In genomic region chr5:124218986-124219385, GRCm38 (mm10) we compare ENCODE assay signal across 14 mouse cellular contexts. TPM values are rescaled to one million over a fixed set of nuclear protein-coding genes. Genes with fewer than 3 reads are reported as not detected.
DNase-seq lines count a peak whose midpoint lies in the region; ATAC-seq and TF ChIP-seq lines count a peak whose summit lies in the region.
"Had no signal": no experiment of that assay in that cellular context is flagged by ENCODE, and none has a peak within 500 bp of the region (broad histone marks: within the 10 kb centered on the region; RNA-seq: fewer than 3 reads in every experiment).

No protein-coding gene starts in this region.

- no peak for DNase-seq in heart, postnatal 36 days
- peak; percentile 45 for DNase-seq in lung, embryonic 14.5 days
- no peak for DNase-seq in lung, adult 2 months
- DNase-seq in heart, postnatal 0 days (ENCODE audit: low spot score), result no peak
- no peak for DNase-seq in frontal cortex, postnatal 10 days (ENCODE audit: low spot score in 2 of 2)
- DNase-seq: adrenal gland, postnatal 10 days; kidney, adult 2 months; thymus, adult 18-20 months had no signal

- no peak overlapping the region for H3K4me3 ChIP-seq in heart, embryonic 11.5 days (ENCODE audit: low read depth, low read length)
- no peak overlapping the region for H3K4me3 ChIP-seq in lung, embryonic 14.5 days (ENCODE audit: low read depth, low read length)
- no peak overlapping the region for H3K4me3 ChIP-seq in lung, adult 2 months (replicated peaks; ENCODE audit: extremely low read depth, low read depth, low read length)
- no peak overlapping the region for H3K4me3 ChIP-seq in heart, postnatal 0 days (ENCODE audit: low read depth, low read length)
- H3K4me3 ChIP-seq: erythroblast, embryonic 14.5 days; limb, embryonic 13.5 days; liver, embryonic 15.5 days; neural tube, embryonic 12.5 days had no signal

- WGBS in heart, embryonic 11.5 days (ENCODE audit: insufficient replicate concordance), result 50% methylated on average over 7 of the region's 7 CpGs
- WGBS in lung, embryonic 14.5 days, result 26% methylated on average over 7 of the region's 7 CpGs
- 18% methylated on average over 7 of the region's 7 CpGs for WGBS in lung, adult 2 months
- 25% methylated on average over 7 of the region's 7 CpGs for WGBS in heart, postnatal 0 days

- H3K27me3 ChIP-seq in heart, embryonic 11.5 days (ENCODE audit: control insufficient read depth, insufficient read depth, low read length), result no peaks in the 10 kb centered on the region
- no peaks in the 10 kb centered on the region for H3K27me3 ChIP-seq in lung, embryonic 14.5 days (ENCODE audit: insufficient read depth, low read length)
- no peaks in the 10 kb centered on the region for H3K27me3 ChIP-seq in heart, postnatal 0 days (ENCODE audit: control insufficient read depth, insufficient read depth, low read length)
- H3K27me3 ChIP-seq: limb, embryonic 13.5 days; liver, embryonic 15.5 days; neural tube, embryonic 12.5 days had no signal

- H3K4me1 ChIP-seq in heart, embryonic 11.5 days (ENCODE audit: control insufficient read depth, insufficient read depth, low read length), result peaks cover 67% of the 10 kb centered on the region
- peaks cover 19% of the 10 kb centered on the region for H3K4me1 ChIP-seq in lung, embryonic 14.5 days (ENCODE audit: insufficient read depth)
- peaks cover 66% of the 10 kb centered on the region for H3K4me1 ChIP-seq in lung, adult 2 months (ENCODE audit: control insufficient read depth, insufficient read depth, low read length)
- H3K4me1 ChIP-seq in heart, postnatal 0 days (ENCODE audit: control insufficient read depth, insufficient read depth), result peaks cover 79% of the 10 kb centered on the region

- no peaks in the 10 kb centered on the region for H3K9me3 ChIP-seq in heart, embryonic 11.5 days (replicated peaks; ENCODE audit: control insufficient read depth, low read length)
- H3K9me3 ChIP-seq in lung, embryonic 14.5 days (ENCODE audit: low read depth, low read length), result no peaks in the 10 kb centered on the region
- H3K9me3 ChIP-seq in heart, postnatal 0 days (replicated peaks; ENCODE audit: control insufficient read depth, low read length), result no peaks in the 10 kb centered on the region
- H3K9me3 ChIP-seq: limb, embryonic 13.5 days; liver, embryonic 15.5 days; neural tube, embryonic 12.5 days had no signal

- ATAC-seq in heart, embryonic 11.5 days (replicated peaks; ENCODE audit: insufficient number of reproducible peaks, low FRiP score, low TSS enrichment), result no peak
- ATAC-seq in lung, embryonic 14.5 days (ENCODE audit: insufficient read depth), result no peak
- ATAC-seq in heart, postnatal 0 days (ENCODE audit: insufficient read depth, low read depth), result peak; percentile 38; the same call in 1 of the 2 replicates
- no peak for ATAC-seq in granulocyte monocyte progenitor cell, adult 5-6 weeks (replicated peaks; ENCODE audit: poor library complexity, severe bottlenecking)

- H3K4me2 ChIP-seq in heart, embryonic 11.5 days, result no peak overlapping the region
- no peak overlapping the region for H3K4me2 ChIP-seq in lung, embryonic 14.5 days
- H3K4me2 ChIP-seq in heart, postnatal 0 days (ENCODE audit: low read depth, low read length), result peak overlapping the region; percentile 0; the same call in 1 of the 2 replicates
- H3K4me2 ChIP-seq: limb, embryonic 13.5 days; liver, embryonic 15.5 days; neural tube, embryonic 12.5 days had no signal

- intact Hi-C loops in heart, postnatal 36 days (cut with DNase I), result no loop called here

- TF ChIP-seq POLR2A in lung, adult 2 months (IDR thresholded peaks at IDR 0.05; ENCODE audit: borderline replicate concordance, extremely low read depth, low read depth, low read length), result no peak

- H3K36me3 ChIP-seq in heart, embryonic 11.5 days (ENCODE audit: control insufficient read depth, insufficient read depth, low read length), result no peaks in the 10 kb centered on the region
- H3K36me3 ChIP-seq in lung, embryonic 14.5 days (ENCODE audit: insufficient read depth), result 0 out of 2 replicates have a peak, but pooled peaks cover 2% of the 10 kb centered on the region
- H3K36me3 ChIP-seq in heart, postnatal 0 days (replicated peaks; ENCODE audit: control insufficient read depth, insufficient read depth, low read length), result no peaks in the 10 kb centered on the region
- H3K36me3 ChIP-seq: liver, embryonic 15.5 days; neural tube, embryonic 12.5 days had no signal

- peak overlapping the region; percentile 51 for H3K27ac ChIP-seq in heart, embryonic 11.5 days (ENCODE audit: low read depth, low read length)
- H3K27ac ChIP-seq in lung, embryonic 14.5 days (ENCODE audit: low read depth), result no peak overlapping the region
- peak overlapping the region; percentile 80 for H3K27ac ChIP-seq in heart, postnatal 0 days (ENCODE audit: low read depth)
- H3K27ac ChIP-seq: limb, embryonic 13.5 days; liver, embryonic 15.5 days; neural tube, embryonic 12.5 days had no signal

- no peak for TF ChIP-seq EP300 in heart, postnatal 0 days (IDR thresholded peaks at IDR 0.05; ENCODE audit: low read depth)

- no peak for TF ChIP-seq CTCF in lung, embryonic 14.5 days (IDR thresholded peaks at IDR 0.05; ENCODE audit: low read depth)
- TF ChIP-seq CTCF in lung, adult 2 months (IDR thresholded peaks at IDR 0.05; ENCODE audit: insufficient read depth, low read length), result no peak
- TF ChIP-seq CTCF in heart, postnatal 0 days (IDR thresholded peaks at IDR 0.05; ENCODE audit: low read depth), result no peak

- no peak overlapping the region for H3K9ac ChIP-seq in heart, embryonic 11.5 days (ENCODE audit: low read depth, low read length)
- no peak overlapping the region for H3K9ac ChIP-seq in lung, embryonic 14.5 days
- no peak overlapping the region for H3K9ac ChIP-seq in heart, postnatal 0 days (replicated peaks; ENCODE audit: low read depth, low read length)
- H3K9ac ChIP-seq: limb, embryonic 13.5 days; liver, embryonic 15.5 days; neural tube, embryonic 12.5 days had no signal

RNA-seq across cellular contexts. Expression of gene Pitpnm2, which starts 30.6 kb away (rescaled TPM):
- polyA plus RNA-seq in heart, embryonic 11.5 days (2014; fragmentation: Nextera tagmentation; extraction: Ambion mirVana), result 7.0 and 7.8 TPM in 2 replicates
- total RNA-seq in heart, postnatal 36 days (2021), result 10 to 100 TPM; 43.9 to 45.5 TPM
- 8.8 and 9.8 TPM in 2 replicates for polyA plus RNA-seq in lung, embryonic 14.5 days (2014; fragmentation: Nextera tagmentation; extraction: Ambion mirVana)
- polyA plus RNA-seq in lung, adult 2 months (2012; rRNA removed), result 122 and 163 TPM in 2 replicates
- total RNA-seq in heart, postnatal 0 days (2014; rRNA removed; ENCODE audit: low replicate concordance), result 17.1 and 28.6 TPM in 2 replicates
- 3.1 and 3.2 TPM in 2 replicates for polyA plus RNA-seq in heart, postnatal 0 days (2015; fragmentation: Nextera tagmentation; extraction: Ambion mirVana)
- total RNA-seq in granulocyte monocyte progenitor cell, adult 5-6 weeks (2014; fragmentation: Nextera tagmentation), result 8.8 and 10.4 TPM in 2 replicates
- 3.1 and 4.1 TPM in 2 replicates for total RNA-seq in granulocyte monocyte progenitor cell, adult 5-6 weeks (2017)

Comparison
In these comparisons a context has a peak if more than half of its experiments do, and no peak if none do; other contexts are left out.
1. RNA of gene Pitpnm2, which starts 30.6 kb away (polyA plus RNA-seq): 122 to 163 TPM in lung, adult 2 months; 8.8 to 9.8 TPM in lung, embryonic 14.5 days, 7.0 to 7.8 TPM in heart, embryonic 11.5 days and 3.1 to 3.2 TPM in heart, postnatal 0 days; every median in the first group is over 10 times any median in the second.